Mouse (Mus musculus): ENCODE results near the gene Eef1g.
"Not testable (repeated sequence)": the region's sequence is repeated elsewhere in the genome, so short reads cannot be mapped to it uniquely, and the experiment has no call there.

The Eef1g gene

DNA sequence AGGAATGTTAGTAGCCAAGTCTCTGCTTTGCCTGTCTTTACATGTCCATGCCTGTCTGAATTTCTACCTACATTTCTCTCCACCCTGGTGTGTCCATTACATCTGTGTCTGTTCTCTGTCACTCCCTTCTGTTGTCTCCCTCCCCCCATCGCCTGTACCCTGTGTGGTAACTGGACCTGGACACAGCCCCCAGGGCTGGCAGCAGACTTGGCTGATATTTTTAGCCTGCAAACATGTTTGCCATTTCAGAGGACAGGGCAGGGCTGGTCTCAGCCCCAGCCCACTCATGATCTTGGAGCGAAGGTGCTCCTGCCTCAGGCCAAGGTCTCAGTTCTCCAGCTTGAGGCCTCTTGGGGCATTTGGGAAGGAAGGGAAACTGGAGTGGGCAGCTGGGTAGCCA, 21.0 kb downstream of the Eef1g start:
- DNase-seq (ENCODE audit: low spot score): peak; percentile 60

DNA sequence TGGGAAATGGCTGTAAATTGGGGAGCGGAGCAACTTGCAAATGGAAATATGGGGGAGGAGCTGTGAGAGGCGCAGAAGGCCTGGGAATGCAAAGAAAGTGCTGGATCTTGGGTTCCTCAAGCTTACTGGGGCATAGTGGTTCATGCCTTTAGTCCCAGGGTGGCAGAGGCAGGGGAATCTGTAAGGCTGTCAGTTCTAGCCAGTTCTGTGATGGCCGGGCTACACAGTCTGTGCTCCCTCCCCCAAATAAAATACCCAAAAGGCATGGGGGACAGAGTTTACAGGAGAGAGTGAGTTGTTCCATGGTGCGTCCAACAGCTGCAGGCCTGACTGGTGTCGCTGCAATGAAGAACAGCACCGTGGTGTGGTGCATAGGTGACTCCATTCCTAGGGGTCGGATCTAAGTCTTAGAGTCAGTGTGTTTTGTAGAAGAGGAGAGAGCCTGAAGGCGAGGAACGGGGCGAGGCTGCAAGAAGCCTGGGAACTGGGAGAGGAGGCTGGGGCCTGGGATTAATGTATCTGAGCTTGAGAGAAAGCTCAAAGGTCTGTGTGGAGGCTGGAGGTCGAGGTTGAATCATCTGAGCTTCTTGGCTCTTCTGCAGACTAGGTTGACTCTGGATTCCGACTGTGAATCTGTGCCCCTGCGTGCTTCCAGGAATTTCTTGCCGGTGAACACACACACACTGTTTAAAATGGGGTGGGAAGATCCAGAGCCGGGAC, 21.7 kb downstream of the Eef1g start:
- peak; percentile 71 for DNase-seq (ENCODE audit: low spot score)

DNA sequence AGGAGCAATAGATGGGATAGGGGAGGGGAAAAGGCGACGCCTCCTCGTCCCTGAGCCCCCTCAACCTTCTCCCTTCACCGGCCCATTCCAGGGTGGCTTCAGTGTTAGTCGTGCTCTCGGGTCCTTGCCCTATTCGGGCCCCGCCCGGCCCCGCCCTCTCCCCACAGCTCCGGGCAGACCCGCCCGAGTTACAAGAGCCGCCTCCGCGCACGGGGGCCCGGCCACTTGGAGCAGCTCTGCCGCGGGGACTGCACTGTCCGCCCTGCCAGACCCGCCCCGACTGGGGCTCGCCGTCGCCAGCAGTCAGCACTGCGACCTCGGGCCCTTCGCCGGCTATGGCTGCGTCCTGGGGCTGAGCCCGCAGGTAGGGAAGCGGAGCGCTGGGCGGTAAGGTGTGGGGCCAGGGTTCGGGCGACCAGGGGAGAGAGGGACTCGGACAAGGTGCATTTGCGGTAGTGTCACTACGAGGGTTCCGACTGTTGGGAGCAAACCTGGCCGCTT, 22.3 kb downstream of the Eef1g start, which contains the start of gene Ahnak:
Gene Ahnak (plus strand): TSS at position 219 of the 501 bp plus-strand sequence.
- DNase-seq (ENCODE audit: low spot score): peak; percentile 80

DNA sequence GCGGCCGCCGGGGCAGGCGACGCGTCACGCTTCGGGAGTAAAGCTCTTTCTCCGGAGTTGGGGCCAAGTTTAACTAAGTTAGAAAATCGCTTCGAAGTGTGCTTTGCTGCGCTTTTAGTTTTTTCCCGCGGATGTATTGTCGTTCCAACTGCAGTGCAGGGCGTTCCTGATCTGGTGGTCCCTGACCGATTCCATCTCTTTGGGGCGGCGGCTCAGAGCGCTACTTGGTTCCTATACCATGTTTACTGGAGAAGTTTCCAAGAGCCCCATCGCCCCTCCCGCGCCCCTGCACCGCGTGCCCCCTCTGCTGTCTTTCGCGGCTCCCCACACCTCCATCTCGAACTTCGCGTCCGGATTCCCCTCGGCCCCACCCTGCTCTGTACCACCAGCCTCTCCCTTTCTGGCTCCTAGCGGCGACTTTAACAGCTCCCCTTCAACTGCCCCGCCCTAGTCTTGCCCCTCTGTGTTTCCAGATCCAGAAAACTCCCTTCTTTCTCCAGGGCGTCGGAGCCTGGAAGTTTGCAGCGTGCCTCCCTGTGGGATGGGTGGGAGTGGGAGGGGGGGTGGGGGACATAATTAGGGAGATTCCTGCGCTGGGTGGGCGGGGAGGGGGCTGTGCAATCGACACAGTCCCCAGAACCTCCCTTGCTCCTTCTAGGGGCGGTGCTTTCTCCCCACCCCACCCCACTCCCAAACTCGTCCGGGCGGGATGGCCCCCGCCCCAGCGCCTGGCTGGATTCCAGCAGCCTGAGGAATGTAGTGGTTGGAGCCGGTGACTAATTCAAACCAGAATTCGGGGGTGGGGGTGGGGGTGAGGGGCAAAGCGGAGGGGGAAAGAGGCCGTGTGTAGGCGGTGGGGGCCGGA, 23.0 kb downstream of the Eef1g start:
- DNase-seq (ENCODE audit: low spot score): peak; percentile 86

DNA sequence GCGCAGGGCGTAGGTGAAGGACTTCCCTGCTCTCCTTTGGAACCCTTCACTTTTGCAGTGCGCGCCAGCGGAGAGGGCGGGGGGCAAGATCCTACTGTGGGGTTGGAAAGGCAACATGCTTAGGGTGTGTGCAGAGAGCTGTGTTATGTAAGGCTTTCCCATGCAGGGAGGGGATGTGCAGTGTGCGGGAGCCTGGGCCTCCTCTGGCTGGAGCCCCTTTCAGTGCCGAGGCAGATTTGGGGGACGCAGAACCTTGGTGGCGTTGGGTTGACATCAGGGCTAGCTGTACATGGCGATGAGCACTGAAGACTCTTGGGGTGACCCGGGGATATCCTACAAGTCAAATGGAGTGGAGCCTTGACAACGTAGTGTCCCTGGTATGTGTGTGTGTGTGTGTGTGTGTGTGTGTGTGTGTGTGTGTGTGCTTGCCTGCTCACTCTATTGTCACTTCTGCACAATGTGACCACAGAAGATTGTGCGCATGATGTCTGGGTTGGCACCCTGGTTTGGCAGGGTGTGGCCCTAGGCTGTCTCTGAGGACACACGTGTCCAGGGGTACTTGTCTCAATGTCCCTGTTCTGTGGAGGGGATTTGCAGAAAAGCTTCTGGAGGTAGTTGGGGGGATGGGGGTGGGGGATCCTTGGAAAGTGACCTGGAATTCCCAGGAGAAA, 23.7 kb downstream of the Eef1g start:
- DNase-seq (ENCODE audit: low spot score): no peak

DNA sequence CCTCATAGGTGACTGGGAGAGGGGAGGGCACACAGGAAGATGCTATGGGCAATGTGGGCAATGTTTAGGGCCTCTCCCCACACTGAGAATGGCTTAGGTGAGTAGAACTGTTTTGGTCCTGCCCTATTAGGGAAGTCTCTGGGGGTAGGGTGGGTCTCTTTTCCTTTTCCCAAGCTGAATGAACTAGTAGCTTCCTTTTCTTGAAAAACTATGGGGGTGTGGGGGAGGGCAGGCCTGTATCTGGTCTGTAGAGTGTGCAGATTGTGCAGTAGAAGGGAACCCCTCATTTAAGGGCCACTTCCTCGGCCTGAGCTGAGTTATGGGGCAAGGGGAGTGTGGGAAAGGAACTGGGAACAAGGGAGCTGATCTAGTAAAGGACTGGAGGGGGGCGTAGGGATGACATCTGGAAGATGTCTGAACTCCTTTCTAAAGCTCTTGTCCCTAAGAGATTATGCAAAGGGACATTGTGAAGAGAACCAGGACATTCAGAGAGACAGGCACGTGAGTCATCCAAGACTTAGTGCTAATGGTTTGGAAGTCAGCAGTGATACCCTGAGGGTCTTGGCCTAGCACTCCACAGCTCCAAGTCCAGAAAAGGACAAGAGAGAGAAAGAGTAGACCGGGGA, 24.5 kb downstream of the Eef1g start:
- peak; percentile 36 for DNase-seq (ENCODE audit: low spot score)

DNA sequence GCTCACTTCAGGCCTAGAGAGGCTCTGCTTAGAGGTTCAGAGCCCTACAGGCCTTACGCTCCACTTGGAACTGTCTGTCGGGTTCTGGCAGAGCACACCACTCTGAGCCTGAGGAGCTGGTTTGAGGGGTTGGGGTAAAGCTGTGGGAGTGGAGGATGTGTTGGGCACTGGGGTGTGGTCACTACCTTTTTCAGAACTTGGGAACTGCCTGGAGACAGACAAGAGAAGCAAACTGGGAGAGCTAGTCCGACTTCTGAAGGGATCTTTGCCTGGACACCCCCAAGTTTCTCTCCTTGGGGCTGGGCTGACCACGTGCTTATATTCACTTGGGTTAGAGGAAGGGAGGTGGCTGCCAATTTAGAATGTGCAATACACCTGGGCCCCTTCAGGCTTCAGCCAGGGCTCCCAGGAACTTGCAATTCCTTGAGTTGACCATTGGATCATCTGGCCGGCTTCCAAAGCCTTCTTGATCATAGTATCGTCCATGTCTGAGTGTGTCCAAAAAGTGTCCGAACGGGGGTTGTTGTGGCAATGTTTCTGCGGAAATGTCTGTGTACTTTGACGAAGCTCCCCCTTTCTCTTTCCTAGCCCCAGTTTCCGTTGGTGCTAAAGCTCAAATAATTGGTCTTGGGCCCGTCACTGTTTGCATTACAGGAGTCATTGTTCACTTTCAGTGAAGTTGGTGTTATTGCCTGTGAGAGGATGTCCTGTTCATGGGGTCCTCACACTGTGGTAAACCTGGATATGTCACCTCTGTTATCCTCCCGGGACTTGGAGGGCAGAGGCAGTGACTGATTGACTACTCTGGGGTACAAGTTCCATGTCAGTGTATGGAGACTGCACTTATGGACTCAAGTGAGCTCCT, 25.3 kb downstream of the Eef1g start:
- DNase-seq (ENCODE audit: low spot score): peak; percentile 86

DNA sequence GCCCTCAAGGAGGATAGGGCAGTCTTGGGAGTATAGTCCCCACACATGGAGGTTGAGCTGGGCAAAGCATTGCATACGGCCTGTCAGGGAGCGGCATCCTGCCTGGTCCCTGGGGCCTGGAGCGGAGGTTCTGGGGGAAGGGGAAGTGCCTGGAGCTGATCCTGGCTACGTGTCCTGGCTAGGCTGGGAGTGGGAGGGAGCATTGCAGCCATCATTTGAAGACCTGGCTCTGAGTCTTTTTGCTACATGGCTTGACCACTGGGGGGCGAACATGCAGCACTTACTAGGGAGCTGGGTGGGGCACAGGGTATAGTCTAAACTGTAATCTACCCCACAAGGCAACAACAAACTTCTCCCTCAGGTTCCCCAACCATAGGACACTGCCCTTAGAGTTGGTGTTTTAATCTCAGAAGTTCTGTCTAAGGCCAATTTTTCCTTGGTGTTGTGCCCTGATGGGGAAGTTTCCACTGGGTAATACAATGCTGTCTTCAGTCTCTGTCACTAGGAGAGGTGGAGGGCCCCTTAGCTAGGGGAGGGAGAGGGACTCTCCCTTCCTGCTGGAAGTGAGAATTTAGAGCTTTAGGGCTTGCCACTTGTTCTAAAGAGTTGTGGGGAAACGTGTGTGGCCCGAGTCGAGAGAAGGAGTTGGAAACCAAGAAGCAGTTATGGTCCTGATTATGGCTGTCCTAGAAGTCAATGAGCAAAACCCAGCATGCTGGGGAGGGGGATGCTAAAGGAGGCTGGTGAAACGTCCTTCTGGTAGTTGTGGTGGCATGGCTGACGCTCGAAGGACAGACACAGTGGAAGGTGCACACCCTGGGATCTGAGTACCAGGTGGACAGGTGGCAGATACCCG, 26.2 kb downstream of the Eef1g start:
- DNase-seq (ENCODE audit: low spot score): peak; percentile 91

DNA sequence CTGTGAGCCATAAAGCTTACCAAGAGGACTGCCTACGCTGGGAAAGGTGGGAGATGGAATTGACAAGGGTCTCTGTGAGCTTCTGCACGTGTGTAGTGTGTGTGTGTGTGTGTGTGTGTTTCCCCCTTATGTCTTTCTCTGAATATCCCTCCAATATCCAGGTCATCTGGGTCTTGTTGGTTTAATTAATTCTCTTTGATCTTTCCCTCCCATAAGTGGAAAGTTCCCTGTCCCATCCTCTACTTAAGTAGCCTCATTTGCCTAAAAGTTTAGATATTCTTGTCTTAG, 26.7 kb downstream of the Eef1g start:
- no peak for DNase-seq (ENCODE audit: low spot score)

DNA sequence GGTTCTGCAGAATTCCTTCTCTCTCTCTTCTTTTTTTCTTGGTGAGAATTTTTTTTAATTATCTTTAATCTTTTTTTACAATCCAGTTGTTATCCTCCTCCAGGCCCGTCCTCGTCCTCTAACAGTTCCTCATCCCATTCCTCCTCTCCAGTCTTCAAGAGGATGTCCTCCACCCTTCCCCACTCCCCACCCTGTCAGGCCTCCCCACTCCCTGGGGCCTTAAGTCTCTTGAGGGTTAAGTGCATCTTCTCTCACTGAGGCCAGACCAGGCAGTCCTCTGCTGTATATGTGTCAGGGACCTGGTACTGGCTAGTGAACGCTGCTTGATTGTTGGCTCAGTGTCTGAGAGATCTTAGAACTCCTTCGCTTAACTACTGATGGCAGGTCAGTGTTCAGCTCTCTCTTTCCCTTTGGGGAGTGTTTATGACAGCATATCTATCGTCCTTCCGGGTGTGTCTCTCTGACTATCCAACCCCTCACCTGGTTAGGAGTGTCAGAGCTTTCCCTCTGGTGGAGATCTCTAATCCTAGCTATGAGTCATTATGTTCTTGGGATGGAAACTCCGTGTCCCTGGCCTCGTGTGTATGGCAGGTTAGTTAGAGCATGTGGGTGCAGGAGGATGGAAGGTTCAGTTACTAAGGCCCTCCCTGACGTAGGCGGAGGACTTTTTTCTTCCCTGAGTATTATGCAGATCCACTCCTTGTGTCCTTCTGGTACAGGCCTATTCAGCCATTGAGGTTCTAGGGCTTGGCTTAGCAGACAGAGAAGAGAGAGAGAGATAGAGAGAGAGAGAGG, 28.2 kb downstream of the Eef1g start:
- DNase-seq (ENCODE audit: low spot score): no peak

DNA sequence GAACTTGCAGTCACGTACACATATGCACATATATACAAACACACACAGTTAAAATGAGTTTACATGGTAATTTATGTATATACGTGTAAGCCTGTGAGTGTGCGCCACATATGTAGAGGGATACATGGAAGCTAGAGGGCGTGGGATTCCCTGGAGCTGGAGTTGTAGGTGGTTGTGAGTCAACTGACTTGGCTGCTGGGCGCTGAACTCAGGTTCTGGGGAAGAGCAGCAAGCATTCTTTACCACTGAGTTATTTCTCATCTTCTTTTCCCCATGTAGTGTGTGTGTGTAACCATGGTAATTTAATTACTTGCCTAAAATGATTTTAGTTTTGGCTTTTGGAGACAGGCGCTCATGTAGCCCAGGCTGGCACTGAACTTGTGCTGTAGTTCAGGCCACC, 29.8 kb downstream of the Eef1g start:
- no peak for DNase-seq (ENCODE audit: low spot score)

DNA sequence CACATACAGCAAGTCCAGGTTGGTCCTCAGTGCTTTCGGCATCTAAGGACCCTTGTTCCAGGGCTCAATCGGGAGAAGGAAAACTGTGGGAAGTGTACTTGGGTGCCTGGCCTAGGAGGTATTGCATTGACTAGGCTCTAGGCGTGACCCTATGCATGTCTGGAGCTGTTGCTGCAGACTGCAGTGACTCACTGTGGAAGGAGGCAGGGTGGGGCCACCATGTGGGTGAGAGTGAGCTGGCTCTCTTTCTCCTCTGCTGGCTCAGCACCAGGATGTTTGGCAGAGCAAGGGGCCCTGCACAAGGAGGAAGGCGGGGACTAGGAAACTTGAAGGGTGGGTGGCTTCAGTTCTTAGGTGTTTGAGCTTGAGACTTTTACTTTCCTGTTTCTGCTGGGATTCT, 30.7 kb downstream of the Eef1g start:
- DNase-seq (ENCODE audit: low spot score): peak; percentile 96

DNA sequence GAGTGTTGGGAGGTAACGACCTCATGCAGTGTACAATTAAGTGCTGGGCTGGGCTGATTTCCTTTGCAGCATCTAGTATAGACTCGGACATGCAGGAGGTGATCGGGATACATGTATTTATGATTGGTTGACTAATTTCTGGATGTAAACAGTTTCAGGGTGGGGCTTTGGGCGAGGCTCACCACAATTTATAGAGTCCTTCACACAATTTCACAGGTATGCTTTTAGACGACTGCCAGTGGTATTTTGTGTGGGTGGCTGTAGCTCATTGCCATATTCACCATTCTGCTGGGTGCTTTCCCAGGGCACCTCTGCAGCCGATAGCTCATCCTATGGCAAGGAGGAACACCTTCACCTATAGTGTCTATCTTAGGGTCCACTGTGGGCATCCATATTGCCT, 31.7 kb downstream of the Eef1g start:
- no peak for DNase-seq (ENCODE audit: low spot score)

DNA sequence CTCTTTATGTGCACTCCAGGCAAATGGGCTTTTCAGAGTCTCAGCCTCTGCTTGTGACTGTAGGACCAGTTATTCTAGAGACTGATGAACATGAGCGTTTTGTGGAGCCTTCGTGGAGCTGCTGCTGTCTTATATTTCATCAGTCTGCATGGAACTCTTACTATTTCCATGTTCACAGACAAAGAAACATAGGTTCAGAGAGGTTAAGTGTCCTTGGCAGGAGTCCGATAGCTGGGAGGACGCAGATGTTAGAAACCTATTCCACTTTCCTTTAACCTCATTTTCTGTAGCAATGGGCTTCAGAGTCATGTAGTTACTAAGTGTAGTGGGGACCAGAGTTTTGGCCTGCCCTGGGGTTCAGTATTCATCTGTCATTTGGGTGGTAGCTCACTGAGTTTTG, 32.4 kb downstream of the Eef1g start:
- DNase-seq (ENCODE audit: low spot score): peak; percentile 58

DNA sequence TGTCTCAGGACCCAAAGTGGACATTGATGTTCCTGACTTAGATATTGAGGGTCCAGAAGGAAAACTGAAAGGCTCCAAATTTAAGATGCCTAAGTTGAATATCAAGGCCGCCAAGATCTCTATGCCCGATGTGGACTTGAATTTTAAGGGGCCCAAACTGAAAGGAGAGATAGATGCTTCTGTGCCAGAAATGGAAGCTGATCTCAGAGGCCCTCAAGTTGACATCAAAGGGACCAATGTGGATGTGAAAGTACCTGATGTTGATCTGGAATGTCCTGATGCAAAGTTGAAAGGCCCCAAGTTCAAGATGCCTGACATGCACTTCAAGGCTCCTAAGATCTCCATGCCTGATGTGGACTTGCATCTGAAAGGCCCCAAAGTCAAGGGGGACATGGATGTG, 40.1 kb downstream of the Eef1g start:
- DNase-seq (ENCODE audit: low spot score): not testable (repeated sequence)

DNA sequence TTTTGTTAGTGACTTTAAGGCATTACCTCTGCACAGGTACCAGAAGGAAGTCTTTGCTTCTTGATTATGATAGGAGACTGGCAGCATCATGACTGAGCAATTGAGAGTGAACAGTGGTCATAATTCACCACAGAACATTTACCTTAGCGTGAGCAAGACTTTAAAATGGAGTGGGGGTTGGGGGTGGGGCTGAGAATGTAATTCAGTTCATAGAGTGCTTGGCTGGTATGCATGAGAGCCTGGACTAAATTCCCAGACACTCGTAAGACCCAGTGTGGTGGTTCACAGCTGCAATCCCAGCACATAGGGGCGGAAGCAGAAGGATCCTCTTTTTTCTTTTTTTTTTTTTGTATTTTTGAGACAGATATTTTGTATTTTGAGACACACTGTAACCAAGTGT, 52.5 kb downstream of the Eef1g start:
- no peak for DNase-seq (ENCODE audit: low spot score)

DNA sequence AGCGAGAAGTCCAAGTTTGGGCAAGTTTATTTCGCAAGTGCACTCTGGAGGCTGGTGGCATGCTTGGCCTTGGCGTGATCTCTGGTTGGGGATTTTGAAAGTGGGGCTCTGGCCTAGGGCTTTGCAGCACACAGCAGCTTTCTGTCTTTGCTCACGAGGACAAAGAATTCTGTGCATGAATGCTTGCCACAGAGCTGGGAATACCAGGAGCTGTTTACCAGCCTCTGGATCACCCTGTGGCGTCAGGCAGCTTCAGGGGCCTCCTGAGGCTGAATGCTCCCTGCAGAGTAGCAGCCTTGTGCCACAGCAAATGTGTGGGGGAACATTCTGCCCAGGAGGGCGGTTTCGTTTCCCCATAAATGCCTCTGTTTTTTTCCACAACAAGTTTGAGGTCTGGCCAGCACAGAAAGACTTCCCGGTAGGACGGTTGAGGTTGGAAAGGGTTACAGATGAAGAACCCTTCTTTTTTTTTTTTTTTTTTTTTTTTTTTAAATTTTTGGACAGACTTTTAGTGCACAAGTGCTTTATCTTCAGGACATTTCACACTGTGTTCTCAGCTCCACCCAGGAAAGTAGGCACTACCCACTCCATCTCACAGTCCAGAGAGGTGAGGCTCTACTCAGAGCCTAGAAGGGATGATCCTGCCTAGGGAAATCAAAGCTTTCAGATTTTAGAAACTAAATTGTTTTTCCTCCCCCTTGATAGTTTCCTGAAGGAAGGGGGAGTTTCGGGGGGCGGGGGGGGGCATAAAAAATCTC, 56.4 kb downstream of the Eef1g start:
- peak; percentile 98 for DNase-seq (ENCODE audit: low spot score)

DNA sequence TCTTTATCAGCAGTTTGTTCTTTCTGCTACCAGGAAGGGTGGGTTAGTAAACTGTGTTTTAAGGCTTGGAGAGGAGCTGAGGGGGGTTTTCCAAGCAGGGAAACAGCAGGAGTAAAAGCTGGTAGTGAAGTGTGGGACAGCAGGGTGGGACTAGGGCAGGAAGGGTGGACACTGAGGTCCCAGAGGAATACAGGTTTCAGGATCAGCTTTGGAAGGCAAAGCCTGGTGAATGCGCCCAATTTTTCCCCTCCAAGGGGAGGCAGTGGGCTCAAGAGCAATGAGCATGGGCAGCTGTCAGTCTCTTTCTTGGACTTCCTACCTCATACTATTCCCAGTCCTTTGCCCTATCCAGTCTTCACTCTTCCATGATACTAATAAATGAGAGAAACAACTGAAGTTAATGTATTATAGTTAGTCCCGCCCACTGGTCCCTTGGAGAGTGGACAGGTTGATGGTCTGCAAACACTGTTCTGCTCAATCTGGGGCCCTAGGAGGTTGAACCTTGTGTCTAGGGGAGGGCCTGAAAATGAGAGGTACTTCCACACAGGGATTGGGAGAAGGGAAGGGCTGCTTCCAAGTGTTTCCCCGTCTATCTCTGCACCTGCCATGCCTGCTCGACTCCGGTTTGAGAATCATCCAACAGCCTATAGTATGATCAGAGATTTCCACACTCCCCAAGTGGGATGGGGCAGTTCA, 58.9 kb downstream of the Eef1g start:
- DNase-seq (ENCODE audit: low spot score): no peak

All from adipocyte (in vitro differentiated cells).